Comparison of ENCODE assay signal across 36 mouse cellular contexts in genomic region chr1:144283020-144284014, GRCm38 (mm10). TPM values are rescaled to one million over a fixed set of nuclear protein-coding genes. Genes with fewer than 3 reads are reported as not detected.
DNase-seq lines count a peak whose midpoint lies in the region; ATAC-seq and TF ChIP-seq lines count a peak whose summit lies in the region.
"Had no signal": no experiment of that assay in that cellular context is flagged by ENCODE, and none has a peak within 500 bp of the region (broad histone marks: within the 10 kb centered on the region; RNA-seq: fewer than 3 reads in every experiment).

No protein-coding gene starts in this region.

- no peak overlapping the region for H3K4me2 ChIP-seq in midbrain, embryonic 11.5 days
- no peak overlapping the region for H3K4me2 ChIP-seq in hindbrain, postnatal 0 days (ENCODE audit: low read depth, low read length)
- H3K4me2 ChIP-seq: embryonic facial prominence, embryonic 15.5 days; forebrain, embryonic 12.5 days; heart, embryonic 11.5 days; hindbrain, embryonic 15.5 days; limb, embryonic 15.5 days; liver, embryonic 13.5 days; midbrain, embryonic 12.5 days; stomach, embryonic 15.5 days had no signal

- ATAC-seq in monocyte, adult 5-6 weeks (replicated peaks; ENCODE audit: insufficient number of reproducible peaks, low FRiP score, low TSS enrichment, poor library complexity, severe bottlenecking): 0 out of 2 replicates have a peak, but pooled peaks have one; percentile 47
- ATAC-seq in midbrain, embryonic 11.5 days (ENCODE audit: low FRiP score): no peak
- ATAC-seq in hindbrain, postnatal 0 days: no peak
- ATAC-seq: intestine, embryonic 16.5 days; lung, postnatal 0 days had no signal

- WGBS in midbrain, embryonic 11.5 days: 90% methylated on average over 3 of the region's 3 CpGs
- 87% methylated on average over 3 of the region's 3 CpGs for WGBS in hindbrain, postnatal 0 days

- no peak for TF ChIP-seq CTCF in hindbrain, postnatal 0 days (IDR thresholded peaks at IDR 0.05; ENCODE audit: low read depth)

- H3K9ac ChIP-seq in midbrain, embryonic 11.5 days (ENCODE audit: low read length): no peak overlapping the region
- no peak overlapping the region for H3K9ac ChIP-seq in hindbrain, postnatal 0 days (replicated peaks; ENCODE audit: low read length)
- H3K9ac ChIP-seq: embryonic facial prominence, embryonic 15.5 days; forebrain, embryonic 12.5 days; hindbrain, embryonic 15.5 days; limb, embryonic 15.5 days; liver, embryonic 13.5 days; midbrain, embryonic 12.5 days; stomach, embryonic 15.5 days had no signal

- H3K27ac ChIP-seq in midbrain, embryonic 11.5 days (ENCODE audit: low read depth, low read length): no peak overlapping the region
- no peak overlapping the region for H3K27ac ChIP-seq in hindbrain, postnatal 0 days
- H3K27ac ChIP-seq: embryonic facial prominence, embryonic 10.5 days; embryonic facial prominence, embryonic 15.5 days; forebrain, embryonic 12.5 days; hindbrain, embryonic 10.5 days; hindbrain, embryonic 15.5 days; kidney, postnatal 0 days; limb, embryonic 10.5 days; limb, embryonic 15.5 days; liver, embryonic 13.5 days; midbrain, embryonic 12.5 days; stomach, embryonic 15.5 days had no signal

- no peak overlapping the region for H3K4me3 ChIP-seq in midbrain, embryonic 11.5 days (ENCODE audit: low read depth, low read length)
- H3K4me3 ChIP-seq in hindbrain, postnatal 0 days (ENCODE audit: low read length): no peak overlapping the region
- H3K4me3 ChIP-seq: embryonic facial prominence, embryonic 10.5 days; embryonic facial prominence, embryonic 15.5 days; forebrain, embryonic 12.5 days; hindbrain, embryonic 10.5 days; hindbrain, embryonic 15.5 days; limb, embryonic 10.5 days; limb, embryonic 15.5 days; liver, embryonic 13.5 days; midbrain, embryonic 12.5 days; stomach, embryonic 15.5 days had no signal

- no peaks in the 10 kb centered on the region for H3K4me1 ChIP-seq in midbrain, embryonic 11.5 days (ENCODE audit: control insufficient read depth, insufficient read depth, low read length)
- H3K4me1 ChIP-seq in hindbrain, postnatal 0 days (ENCODE audit: insufficient read depth, low read length): no peaks in the 10 kb centered on the region
- H3K4me1 ChIP-seq: embryonic facial prominence, embryonic 10.5 days; embryonic facial prominence, embryonic 15.5 days; forebrain, embryonic 12.5 days; hindbrain, embryonic 10.5 days; hindbrain, embryonic 15.5 days; limb, embryonic 10.5 days; limb, embryonic 15.5 days; liver, embryonic 13.5 days; midbrain, embryonic 12.5 days; stomach, embryonic 15.5 days had no signal

- peak; percentile 37 for DNase-seq in CD4-positive helper T cell, adult 2 months (ENCODE audit: low read depth, low spot score)
- peak; percentile 66 for DNase-seq in MEL-GATA-1-ER (ENCODE audit: extremely low read depth, low read depth)
- DNase-seq in induced T-regulatory cell, adult 2 months (ENCODE audit: low read depth): peak; percentile 68
- DNase-seq in testis, postnatal 14 days (ENCODE audit: low spot score): no peak
- no peak for DNase-seq in midbrain, embryonic 11.5 days (ENCODE audit: low spot score, missing footprints)
- no peak for DNase-seq in hindbrain, postnatal 0 days (ENCODE audit: low spot score)
- DNase-seq: cerebellum, adult 2 months; cerebellum, postnatal 14 days; gastrocnemius, postnatal 25 days; heart, adult 18-20 months; kidney, adult 8-10 months; kidney, postnatal 4 days; layer of hippocampus, postnatal 36 days; liver, embryonic 13.5 days; lung, adult 18-20 months; lung, postnatal 4 days; right cerebral cortex, postnatal 25 days; thymus, postnatal 14 days had no signal

- no peaks in the 10 kb centered on the region for H3K36me3 ChIP-seq in midbrain, embryonic 11.5 days (ENCODE audit: control insufficient read depth, insufficient read depth, low read length)
- no peaks in the 10 kb centered on the region for H3K36me3 ChIP-seq in hindbrain, postnatal 0 days (ENCODE audit: insufficient read depth, low read length)
- H3K36me3 ChIP-seq: embryonic facial prominence, embryonic 10.5 days; embryonic facial prominence, embryonic 15.5 days; forebrain, embryonic 12.5 days; hindbrain, embryonic 10.5 days; hindbrain, embryonic 15.5 days; limb, embryonic 10.5 days; limb, embryonic 15.5 days; liver, embryonic 13.5 days; midbrain, embryonic 12.5 days; stomach, embryonic 15.5 days had no signal

- no peaks in the 10 kb centered on the region for H3K27me3 ChIP-seq in midbrain, embryonic 11.5 days (ENCODE audit: control insufficient read depth, insufficient read depth, low read length)
- no peaks in the 10 kb centered on the region for H3K27me3 ChIP-seq in hindbrain, postnatal 0 days (ENCODE audit: insufficient read depth, low read length)
- H3K27me3 ChIP-seq: CH12.LX; embryonic facial prominence, embryonic 15.5 days; forebrain, embryonic 12.5 days; hindbrain, embryonic 15.5 days; limb, embryonic 15.5 days; liver, embryonic 13.5 days; midbrain, embryonic 12.5 days; stomach, embryonic 15.5 days had no signal

- H3K9me3 ChIP-seq in midbrain, embryonic 11.5 days (ENCODE audit: control insufficient read depth, low read length): no peaks in the 10 kb centered on the region
- H3K9me3 ChIP-seq in hindbrain, postnatal 0 days (ENCODE audit: low read length): no peaks in the 10 kb centered on the region
- H3K9me3 ChIP-seq: embryonic facial prominence, embryonic 10.5 days; embryonic facial prominence, embryonic 15.5 days; forebrain, embryonic 12.5 days; hindbrain, embryonic 10.5 days; hindbrain, embryonic 15.5 days; limb, embryonic 10.5 days; limb, embryonic 15.5 days; liver, embryonic 13.5 days; midbrain, embryonic 12.5 days; stomach, embryonic 15.5 days had no signal

RNA-seq across cellular contexts. Expression of gene Rgs1, which starts 34.3 kb away (rescaled TPM):
- total RNA-seq in monocyte, adult 5-6 weeks (2017): 965 to 1,298 TPM (median 1,158 TPM) in 3 replicates
- polyA plus RNA-seq in midbrain, embryonic 11.5 days (2014; fragmentation: Nextera tagmentation; extraction: Ambion mirVana): not detected in 2 replicates
- 0.78 TPM in 1 of 2 replicates, not detected in the other for total RNA-seq in hindbrain, postnatal 0 days (2014; rRNA removed)
- polyA plus RNA-seq in hindbrain, postnatal 0 days (2015; fragmentation: Nextera tagmentation; extraction: Ambion mirVana): not detected in 2 replicates
- total RNA-seq: ES-E14; gastrocnemius, postnatal 25 days; midbrain, postnatal 0 days had no signal
- polyA plus RNA-seq: cerebellum, adult 2 months; embryonic facial prominence, embryonic 10.5 days; forebrain, embryonic 12.5 days; heart, embryonic 11.5 days; hindbrain, embryonic 10.5 days; hindbrain, embryonic 15.5 days; limb, embryonic 10.5 days; midbrain, embryonic 12.5 days; midbrain, postnatal 0 days; neural tube, embryonic 14.5 days had no signal

Comparison
In these comparisons a context has a peak if more than half of its experiments do, and no peak if none do; other contexts are left out.
1. DNase-seq: peak in CD4-positive helper T cell, adult 2 months (single experiment), MEL-GATA-1-ER (single experiment) and induced T-regulatory cell, adult 2 months (single experiment); none in testis, postnatal 14 days (single experiment), midbrain, embryonic 11.5 days (single experiment) and hindbrain, postnatal 0 days (single experiment).
2. RNA of gene Rgs1, which starts 34.3 kb away (total RNA-seq): 965 to 1,298 TPM in monocyte, adult 5-6 weeks; 0.78 TPM in hindbrain, postnatal 0 days; every median in the first group is over 100 times any median in the second.